Mouse (Mus musculus): ENCODE measurements around the gene Fgfr1op2. TPM values are rescaled to one million over a fixed set of nuclear protein-coding genes. Genes with fewer than 3 reads are reported as not detected.
"Not testable (repeated sequence)": the region's sequence is repeated elsewhere in the genome, so short reads cannot be mapped to it uniquely, and the experiment has no call there.

Fgfr1op2 gene
- 10 to 100 TPM; 44.0 to 48.1 TPM for total RNA-seq (2021)
- long read RNA-seq, experiment 1, transcript Fgfr1op2-203 (6 exons, 2,766 nt): minor isoform, 14 of 56 reads
- long read RNA-seq, experiment 1, transcript Fgfr1op2-202 (5 exons, 918 nt): minor isoform, 15 of 56 reads
- long read RNA-seq, experiment 1, transcript Fgfr1op2-204 (7 exons, 2,880 nt): major isoform, 16 of 56 reads
- long read RNA-seq, experiment 1, partial matches to known transcripts: 5 of 56 reads
- long read RNA-seq, experiment 1, other reads (novel, unspliced or antisense): 6 of 56 reads
- long read RNA-seq, experiment 2, transcript Fgfr1op2-204 (7 exons, 2,880 nt): major isoform, 40 of 89 reads
- long read RNA-seq, experiment 2, transcript Fgfr1op2-202 (5 exons, 918 nt): minor isoform, 11 of 89 reads
- long read RNA-seq, experiment 2, transcript Fgfr1op2-203 (6 exons, 2,766 nt): minor isoform, 23 of 89 reads
- long read RNA-seq, experiment 2, partial matches to known transcripts: 7 of 89 reads
- long read RNA-seq, experiment 2, other reads (novel, unspliced or antisense): 8 of 89 reads

DNA sequence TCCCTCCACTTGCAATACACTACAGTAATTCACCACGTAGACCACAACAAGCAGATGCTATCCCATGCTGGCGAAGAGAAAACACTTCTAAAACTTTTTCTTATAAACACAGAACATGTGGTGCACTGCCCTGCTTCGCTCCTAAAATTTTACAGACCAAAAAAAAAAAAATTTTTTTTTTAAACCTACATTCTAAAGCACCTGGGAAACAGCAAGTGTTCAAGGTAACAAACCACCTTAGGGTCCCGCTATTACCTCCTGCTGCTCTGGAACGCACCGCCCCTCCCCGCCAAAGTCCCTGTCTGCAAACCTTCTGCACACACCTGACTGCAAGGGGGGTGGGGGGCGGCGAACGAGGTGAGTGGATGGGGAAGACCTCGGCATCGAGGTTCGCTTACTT, at the start of gene Fgfr1op2:
TSS of gene Fgfr1op2 (plus strand) at position 301 of the 400 bp plus-strand sequence.
- DNase-seq: no peak
- intact Hi-C loops (cut with DNase I): loop anchor here (5.0 kb wide), 1 partner anchor 75 kb away; the partner anchor contains the start of gene Itpr2

- intact Hi-C loops (cut with DNase I): no loop called here
- DNase-seq: no peak
These were observed 49.5 kb upstream of the Fgfr1op2 start for GRCm38 (mm10) chr6:146527537-146527936.

DNA sequence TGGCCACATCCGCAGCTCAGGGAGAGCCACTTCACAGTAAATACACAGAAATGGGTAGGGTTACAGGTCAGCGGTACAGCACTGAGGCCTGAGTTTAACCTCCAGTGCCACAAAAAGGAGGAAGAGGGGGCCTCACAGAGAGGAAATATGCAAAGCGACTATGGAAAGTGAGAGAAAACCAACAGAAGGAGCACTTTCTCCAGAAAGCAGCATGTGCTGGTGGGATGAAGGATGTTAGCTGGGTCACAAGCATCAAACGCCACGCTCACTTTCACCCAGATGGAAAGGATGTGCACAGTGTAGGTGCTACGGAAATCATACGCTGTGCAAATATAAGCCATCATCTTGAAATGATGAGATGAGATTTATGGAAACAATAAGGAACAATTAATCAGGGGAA, 46.6 kb upstream of the Fgfr1op2 start:
- intact Hi-C loops (cut with DNase I): no loop called here
- DNase-seq: no peak

DNA sequence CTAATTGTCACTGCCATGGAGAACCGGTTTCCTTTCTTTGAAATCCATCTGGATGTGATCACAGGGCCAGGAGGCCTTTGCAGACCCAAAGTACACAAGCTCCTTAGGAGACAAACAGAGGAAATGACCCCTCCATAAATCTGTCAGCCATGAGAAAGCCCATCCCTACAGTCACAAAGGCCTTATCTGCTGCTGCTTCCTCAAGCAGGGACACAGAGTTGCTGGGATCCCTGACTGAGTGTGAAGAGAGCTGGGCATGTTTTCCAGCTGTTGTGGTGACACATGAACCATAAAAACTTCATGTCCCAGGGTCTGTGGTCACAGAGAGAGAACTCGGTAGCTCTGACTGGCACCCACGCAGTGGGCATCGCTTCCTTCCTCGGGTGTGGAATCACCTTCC, 46.2 kb upstream of the Fgfr1op2 start:
- intact Hi-C loops (cut with DNase I): no loop called here

DNA sequence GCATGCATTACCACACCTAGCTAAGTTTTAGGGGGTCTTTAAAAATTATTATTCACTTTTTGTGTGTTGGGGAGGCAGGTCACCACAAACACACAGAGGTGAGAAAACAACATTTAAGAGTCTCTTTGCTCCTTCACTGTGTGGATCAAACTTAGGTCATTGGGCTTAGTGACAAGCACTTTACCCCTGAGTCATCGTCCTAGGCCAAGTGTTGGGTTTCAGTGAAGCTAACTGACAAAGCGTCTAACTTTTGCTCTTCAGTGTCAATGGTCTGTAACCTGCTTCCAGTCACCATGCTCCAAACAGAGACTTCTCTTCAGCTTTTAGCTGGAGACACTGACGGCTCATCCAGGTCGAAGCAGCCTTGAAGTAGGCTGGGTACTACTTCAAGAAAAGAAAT, 43.9 kb upstream of the Fgfr1op2 start:
- intact Hi-C loops (cut with DNase I): no loop called here

More for the DNA sequence above, 46.2 kb upstream of the Fgfr1op2 start:
- DNase-seq: no peak

GRCm38 (mm10) chr6:146535501-146535900, 41.5 kb upstream of the Fgfr1op2 start:
- DNase-seq: no peak
- intact Hi-C loops (cut with DNase I): no loop called here

More for the DNA sequence above, 43.9 kb upstream of the Fgfr1op2 start:
- DNase-seq: no peak

DNA sequence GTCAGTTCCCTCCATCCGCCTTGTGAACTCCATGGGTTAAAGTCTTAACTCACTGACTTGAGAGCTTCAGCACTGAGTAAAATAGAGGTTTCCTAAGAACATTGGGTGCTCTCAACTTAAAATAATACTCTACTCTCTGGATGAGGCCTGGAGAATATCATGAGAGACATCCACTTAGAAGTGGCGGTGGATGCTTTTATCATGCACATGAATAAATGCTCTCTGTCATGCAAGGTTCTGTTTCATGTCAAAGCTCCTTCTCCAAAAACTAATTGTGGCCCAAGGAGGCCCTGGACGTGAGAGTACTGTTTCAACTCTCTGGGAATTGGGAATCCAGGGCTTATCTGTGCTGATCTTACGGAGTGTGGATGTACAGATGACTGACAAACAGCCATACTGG, 39.9 kb upstream of the Fgfr1op2 start:
- intact Hi-C loops (cut with DNase I): no loop called here
- DNase-seq: no peak

DNA sequence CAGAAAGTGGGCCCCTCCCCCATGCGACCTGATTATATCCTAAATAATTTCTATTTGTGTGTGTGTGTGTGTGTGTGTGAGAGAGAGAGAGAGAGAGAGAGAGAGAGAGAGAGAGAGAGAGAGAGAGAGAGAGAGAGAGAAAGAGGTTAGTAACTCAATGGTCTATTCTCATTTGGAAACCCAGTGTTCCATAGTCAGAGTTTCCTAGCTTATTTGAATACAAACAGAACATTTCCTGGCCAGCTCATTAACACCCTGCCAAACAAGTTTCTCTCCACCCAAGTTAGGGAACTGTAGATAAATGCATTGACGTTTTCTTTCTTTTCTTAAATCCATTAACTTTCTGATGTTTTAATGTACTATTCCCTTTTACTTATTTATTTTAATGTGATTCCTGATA, 38.9 kb upstream of the Fgfr1op2 start:
- no peak for DNase-seq
- intact Hi-C loops (cut with DNase I): no loop called here

GRCm38 (mm10) chr6:146538661-146539060, 38.3 kb upstream of the Fgfr1op2 start:
- no peak for DNase-seq
- intact Hi-C loops (cut with DNase I): no loop called here

- intact Hi-C loops (cut with DNase I): no loop called here
- no peak for DNase-seq
These were observed 36.6 kb upstream of the Fgfr1op2 start for GRCm38 (mm10) chr6:146540386-146540785.

DNA sequence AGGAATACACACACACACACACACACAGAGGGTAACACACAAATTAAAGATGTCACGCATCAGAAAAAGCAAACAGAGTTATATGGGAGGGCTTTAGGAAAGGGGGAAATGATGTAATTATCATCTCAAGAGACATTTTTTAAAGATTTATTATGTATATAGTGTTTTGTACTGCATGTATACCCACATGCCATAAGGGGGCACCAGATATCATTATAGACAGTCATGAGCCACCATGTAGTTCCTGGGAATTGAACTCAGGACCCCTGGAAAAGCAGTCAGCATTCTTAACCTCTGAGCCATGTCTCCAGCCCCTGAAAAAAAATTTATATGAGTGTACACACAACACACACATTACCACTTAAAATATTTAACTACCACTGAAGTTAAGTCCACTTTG, 32.4 kb upstream of the Fgfr1op2 start:
- intact Hi-C loops (cut with DNase I): no loop called here
- DNase-seq: no peak

GRCm38 (mm10) chr6:146545289-146545865, 31.6 kb upstream of the Fgfr1op2 start:
- DNase-seq: no peak
- intact Hi-C loops (cut with DNase I): no loop called here

GRCm38 (mm10) chr6:146550421-146550820, 26.6 kb upstream of the Fgfr1op2 start:
- intact Hi-C loops (cut with DNase I): no loop called here
- DNase-seq: no peak

DNA sequence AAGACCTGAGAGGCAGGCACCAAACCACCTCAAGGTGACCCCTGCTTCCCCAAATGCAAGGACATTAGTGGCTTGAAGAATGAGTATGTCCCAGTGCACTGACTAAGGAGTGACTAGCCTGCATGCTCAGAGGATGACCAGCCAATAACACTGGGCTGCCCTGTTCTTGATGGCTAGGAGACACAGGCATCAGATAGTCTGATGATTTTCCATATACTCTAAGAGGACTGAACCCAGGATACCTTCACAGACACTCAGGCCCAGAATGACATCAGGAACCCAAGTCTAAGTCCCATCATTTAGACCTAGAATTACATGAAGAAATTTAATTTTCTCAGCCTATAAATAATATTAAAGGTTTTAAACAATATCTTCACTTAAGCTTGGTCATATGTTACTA, 25.7 kb upstream of the Fgfr1op2 start:
- intact Hi-C loops (cut with DNase I): no loop called here

DNA sequence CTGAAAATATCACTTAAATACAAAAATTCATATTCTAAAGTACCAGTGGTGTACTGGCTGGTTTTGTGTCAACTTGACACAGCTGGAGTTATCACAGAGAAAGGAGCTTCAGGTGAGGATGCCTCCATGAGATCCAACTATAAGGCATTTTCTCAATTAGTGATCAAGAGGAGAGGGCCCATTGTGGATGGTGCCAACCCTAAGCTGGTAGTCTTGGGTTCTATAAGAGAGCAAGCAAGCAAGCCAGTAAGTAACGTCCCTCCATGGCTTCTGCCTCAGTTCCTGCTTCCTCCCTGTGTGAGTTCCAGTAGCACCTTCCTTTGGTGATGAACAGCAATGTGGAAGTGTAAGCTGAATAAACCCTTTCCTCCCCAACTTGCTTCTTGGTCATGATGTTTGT, 14.5 kb upstream of the Fgfr1op2 start:
- DNase-seq; intact Hi-C loops (cut with DNase I): not testable (repeated sequence)

More for the DNA sequence above, 25.7 kb upstream of the Fgfr1op2 start:
- no peak for DNase-seq

GRCm38 (mm10) chr6:146572073-146572472, 4.9 kb upstream of the Fgfr1op2 start:
- no peak for DNase-seq
- intact Hi-C loops (cut with DNase I): no loop called here

GRCm38 (mm10) chr6:146577310-146578109, 507 bp downstream of the Fgfr1op2 start, which contains the start of gene Ints13:
TSS of gene Ints13 (minus strand) at chr6:146577835.
- intact Hi-C loops (cut with DNase I): loop anchor here (5.0 kb wide), 1 partner anchor 75 kb away; the partner anchor contains the start of gene Itpr2
- peak; percentile 93 to 97 for DNase-seq

GRCm38 (mm10) chr6:146578111-146578531, 1.1 kb downstream of the Fgfr1op2 start:
- intact Hi-C loops (cut with DNase I): loop anchor here (5.0 kb wide), 1 partner anchor 76 kb away; the partner anchor contains the start of gene Itpr2
- DNase-seq: peak in 1 of 2 experiments; percentile 67

GRCm38 (mm10) chr6:146578586-146578985, 1.6 kb downstream of the Fgfr1op2 start:
- intact Hi-C loops (cut with DNase I): loop anchor here (5.0 kb wide), 1 partner anchor 76 kb away; the partner anchor contains the start of gene Itpr2
- DNase-seq: no peak

- intact Hi-C loops (cut with DNase I): no loop called here
- no peak for DNase-seq
These were observed 3.5 kb downstream of the Fgfr1op2 start for GRCm38 (mm10) chr6:146580381-146580926.
